Mouse (Mus musculus) liver, embryonic 13.5 days (tissue): ENCODE results near the gene Gm10642. TPM values are rescaled to one million over a fixed set of nuclear protein-coding genes. Genes with fewer than 3 reads are reported as not detected.

Experiments
- ATAC-seq: fragments of 200-750 bp; cut with Nextera tagmentation; 2 replicates; pipeline ENCODE4 v1.8.0; 2017; ENCODE audit warnings: low read depth, mild to moderate bottlenecking, moderate number of reproducible peaks, moderate library complexity
- DNase-seq: peaks from one replicate; pipeline ENCODE4 v3.0.0; 2022
- H3K27ac ChIP-seq: fragments of 300-500 bp; sonication (generic); 2 replicates; pipeline ENCODE4 v1.5.1; 2015; ENCODE audit warnings: moderate library complexity, mild to moderate bottlenecking, inconsistent platforms
- H3K27me3 ChIP-seq: fragments of 300-500 bp; sonication (generic); 2 replicates; pipeline ENCODE4 v1.6.1; 2015; ENCODE audit warnings: mild to moderate bottlenecking, inconsistent platforms
- H3K36me3 ChIP-seq: fragments of 300-500 bp; sonication (generic); 2 replicates; pipeline ENCODE4 v1.6.1; 2015; ENCODE audit warnings: mild to moderate bottlenecking, inconsistent platforms
- H3K4me1 ChIP-seq: fragments of 300-500 bp; sonication (generic); replicated peaks from 2 replicates; pipeline ENCODE4 v1.6.1; 2015; ENCODE audit warnings: inconsistent platforms
- H3K4me2 ChIP-seq: fragments of 300-500 bp; sonication (generic); 2 replicates; pipeline ENCODE4 v1.6.1; 2015; ENCODE audit warnings: inconsistent platforms, mild to moderate bottlenecking, moderate library complexity
- H3K4me3 ChIP-seq: fragments of 300-500 bp; sonication (generic); replicated peaks from 2 replicates; pipeline ENCODE4 v1.5.1; 2015; ENCODE audit warnings: mild to moderate bottlenecking, inconsistent platforms
- H3K9ac ChIP-seq: fragments of 300-500 bp; sonication (generic); 2 replicates; pipeline ENCODE4 v1.6.1; 2015; ENCODE audit warnings: mild to moderate bottlenecking, inconsistent platforms
- H3K9me3 ChIP-seq: fragments of 300-500 bp; sonication (generic); replicated peaks from 2 replicates; pipeline ENCODE4 v1.6.1; 2016; ENCODE audit warnings: inconsistent platforms
- WGBS: fragments of 180-500 bp; shearing (Covaris S2); methylation state at CpG from one replicate; pipeline ENCODE4 v1.1.7; 2015; ENCODE audit not compliant: insufficient replicate concordance; 5-methylcytosine and 5-hydroxymethylcytosine counted together
- polyA plus RNA-seq: library from polyadenylated mRNA; unstranded; fragments of >200 nt; fragmentation: Nextera tagmentation; extraction: Ambion mirVana; gene quantifications from 2 replicates; pipeline ENCODE4 v1.2.1, GENCODE M21; 2015

The Gm10642 gene
- polyA plus RNA-seq, 1 experiment from 2014 or later = 1.0 TPM

- H3K4me3 ChIP-seq = peak within 1 kb of the TSS; percentile 78
- peaks cover 8% of the 10 kb centered on the region; the same call in 1 of the 2 replicates for H3K36me3 ChIP-seq
- H3K27me3 ChIP-seq = no peaks in the 10 kb centered on the region
- peaks cover 48% of the 10 kb centered on the region for H3K4me1 ChIP-seq
- DNase-seq = peak; percentile 97
- 2% methylated on average over 65 of the region's 67 CpGs for WGBS
- ATAC-seq = peak; percentile 94
- peak within 1 kb of the TSS; percentile 96 for H3K27ac ChIP-seq
- peak within 1 kb of the TSS; percentile 95 for H3K9ac ChIP-seq
- peak within 1 kb of the TSS; percentile 70 for H3K4me2 ChIP-seq
- H3K9me3 ChIP-seq = no peaks in the 10 kb centered on the region
Measured at GRCm38 (mm10) chr9:70657013-70657967, 1.2 kb downstream of the Gm10642 start, which contains the start of gene Mindy2. Gene Mindy2 (minus strand): TSS chr9:70657174.

GRCm38 (mm10) chr9:70658266-70658665 is 2.2 kb downstream of the Gm10642 start:
- 0 out of 2 replicates have a peak, but pooled peaks cover 4% of the 10 kb centered on the region for H3K36me3 ChIP-seq
- H3K9me3 ChIP-seq = no peaks in the 10 kb centered on the region
- H3K4me3 ChIP-seq = peak overlapping the region; percentile 78
- ATAC-seq (no peak), DNase-seq (no peak)
- H3K27me3 ChIP-seq = no peaks in the 10 kb centered on the region
- peaks cover 38% of the 10 kb centered on the region for H3K4me1 ChIP-seq
- peak overlapping the region; percentile 70 for H3K4me2 ChIP-seq
- H3K27ac ChIP-seq = peak overlapping the region; percentile 96
- WGBS = 23% methylated on average over 2 of the region's 2 CpGs
- H3K9ac ChIP-seq = peak overlapping the region; percentile 95

GRCm38 (mm10) chr9:70664847-70665246 is 8.8 kb downstream of the Gm10642 start:
- H3K4me1 ChIP-seq = peaks cover 43% of the 10 kb centered on the region
- no peak overlapping the region for H3K9ac ChIP-seq
- no peaks in the 10 kb centered on the region for H3K27me3 ChIP-seq
- DNase-seq (no peak), ATAC-seq (no peak)
- H3K4me3 ChIP-seq = no peak overlapping the region
- H3K4me2 ChIP-seq = no peak overlapping the region
- H3K36me3 ChIP-seq = no peaks in the 10 kb centered on the region; the same call in 1 of the 2 replicates
- H3K27ac ChIP-seq = peak overlapping the region; percentile 4; the same call in 1 of the 2 replicates
- no peaks in the 10 kb centered on the region for H3K9me3 ChIP-seq
- 74% methylated on average over 4 of the region's 4 CpGs for WGBS

GRCm38 (mm10) chr9:70665372-70666145 is 9.5 kb downstream of the Gm10642 start:
- no peak for DNase-seq
- Histone ChIP-seq H3K27ac (peak overlapping the region; percentile 4), H3K4me3 (no peak overlapping the region), H3K27me3 (no peaks in the 10 kb centered on the region), H3K4me2 (no peak overlapping the region), H3K9ac (peak overlapping the region; percentile 34; the same call in 1 of the 2 replicates), H3K4me1 (peaks cover 46% of the 10 kb centered on the region), H3K9me3 (no peaks in the 10 kb centered on the region), H3K36me3 (no peaks in the 10 kb centered on the region; the same call in 1 of the 2 replicates)
- 65% methylated on average over 16 of the region's 16 CpGs for WGBS
- ATAC-seq = no peak

- 62% methylated on average over 7 of the region's 7 CpGs for WGBS
- Histone ChIP-seq H3K36me3 (no peaks in the 10 kb centered on the region; the same call in 1 of the 2 replicates), H3K9ac (no peak overlapping the region), H3K4me1 (peaks cover 53% of the 10 kb centered on the region), H3K9me3 (no peaks in the 10 kb centered on the region), H3K27ac (no peak overlapping the region), H3K4me2 (no peak overlapping the region), H3K4me3 (no peak overlapping the region), H3K27me3 (no peaks in the 10 kb centered on the region)
- DNase-seq (no peak), ATAC-seq (no peak)
Measured at GRCm38 (mm10) chr9:70666811-70667210, 10.8 kb downstream of the Gm10642 start.

GRCm38 (mm10) chr9:70668048-70668447 is 12.0 kb downstream of the Gm10642 start:
- H3K27ac ChIP-seq = peak overlapping the region; percentile 78
- no peaks in the 10 kb centered on the region; the same call in 1 of the 2 replicates for H3K36me3 ChIP-seq
- H3K9ac ChIP-seq = no peak overlapping the region
- peaks cover 66% of the 10 kb centered on the region for H3K4me1 ChIP-seq
- H3K27me3 ChIP-seq = no peaks in the 10 kb centered on the region
- DNase-seq (no peak), ATAC-seq (no peak)
- H3K9me3 ChIP-seq = no peaks in the 10 kb centered on the region
- H3K4me3 ChIP-seq = no peak overlapping the region
- H3K4me2 ChIP-seq = no peak overlapping the region

GRCm38 (mm10) chr9:70669197-70669596 is 13.1 kb downstream of the Gm10642 start:
- peak overlapping the region; percentile 44 for H3K4me2 ChIP-seq
- ATAC-seq (peak; percentile 90), DNase-seq (peak; percentile 87)
- H3K4me3 ChIP-seq = 0 out of 2 replicates have a peak overlapping the region, but pooled peaks have one; percentile 4
- WGBS = 10% methylated on average over 2 of the region's 2 CpGs
- peak overlapping the region; percentile 61; the same call in 1 of the 2 replicates for H3K9ac ChIP-seq
- H3K27ac ChIP-seq = peak overlapping the region; percentile 96
- no peaks in the 10 kb centered on the region for H3K9me3 ChIP-seq
- no peaks in the 10 kb centered on the region for H3K27me3 ChIP-seq
- H3K4me1 ChIP-seq = peaks cover 72% of the 10 kb centered on the region
- no peaks in the 10 kb centered on the region; the same call in 1 of the 2 replicates for H3K36me3 ChIP-seq

- peak overlapping the region; percentile 44 for H3K4me2 ChIP-seq
- H3K27me3 ChIP-seq = no peaks in the 10 kb centered on the region
- H3K9me3 ChIP-seq = no peaks in the 10 kb centered on the region
- DNase-seq = peak; percentile 69
- peaks cover 78% of the 10 kb centered on the region for H3K4me1 ChIP-seq
- H3K36me3 ChIP-seq = no peaks in the 10 kb centered on the region; the same call in 1 of the 2 replicates
- H3K4me3 ChIP-seq = no peak overlapping the region
- peak overlapping the region; percentile 61 for H3K9ac ChIP-seq
- H3K27ac ChIP-seq = peak overlapping the region; percentile 96
- WGBS = 17% methylated on average over 6 of the region's 6 CpGs
- ATAC-seq = peak; percentile 81
Measured at GRCm38 (mm10) chr9:70670381-70670780, 14.3 kb downstream of the Gm10642 start.

GRCm38 (mm10) chr9:70671278-70671677 is 15.2 kb downstream of the Gm10642 start:
- ATAC-seq (0 out of 2 replicates have a peak, but pooled peaks have one; percentile 17), DNase-seq (peak; percentile 43)
- peaks cover 75% of the 10 kb centered on the region for H3K4me1 ChIP-seq
- no peaks in the 10 kb centered on the region for H3K9me3 ChIP-seq
- H3K4me2 ChIP-seq = peak overlapping the region; percentile 30
- WGBS = 25% methylated on average over 6 of the region's 6 CpGs
- H3K4me3 ChIP-seq = no peak overlapping the region
- H3K36me3 ChIP-seq = no peaks in the 10 kb centered on the region; the same call in 1 of the 2 replicates
- peak overlapping the region; percentile 96 for H3K27ac ChIP-seq
- no peaks in the 10 kb centered on the region for H3K27me3 ChIP-seq
- H3K9ac ChIP-seq = peak overlapping the region; percentile 44; the same call in 1 of the 2 replicates

- Histone ChIP-seq H3K4me1 (peaks cover 73% of the 10 kb centered on the region), H3K4me2 (no peak overlapping the region; the same call in 1 of the 2 replicates), H3K27me3 (no peaks in the 10 kb centered on the region), H3K36me3 (no peaks in the 10 kb centered on the region; the same call in 1 of the 2 replicates), H3K9ac (peak overlapping the region; percentile 44), H3K27ac (peak overlapping the region; percentile 96), H3K4me3 (no peak overlapping the region), H3K9me3 (no peaks in the 10 kb centered on the region)
- ATAC-seq (no peak), DNase-seq (no peak)
- 26% methylated on average over 10 of the region's 10 CpGs for WGBS
Measured at GRCm38 (mm10) chr9:70671772-70672579, 15.9 kb downstream of the Gm10642 start.
